Mouse (Mus musculus): ENCODE measurements at regions not wholly inside any gene's neighbourhood (a gene's known extent, or its start where the extent isn't known, plus 50 kb on each side); places are given as distances from the start of the nearest gene placed in this dataset.

DNA sequence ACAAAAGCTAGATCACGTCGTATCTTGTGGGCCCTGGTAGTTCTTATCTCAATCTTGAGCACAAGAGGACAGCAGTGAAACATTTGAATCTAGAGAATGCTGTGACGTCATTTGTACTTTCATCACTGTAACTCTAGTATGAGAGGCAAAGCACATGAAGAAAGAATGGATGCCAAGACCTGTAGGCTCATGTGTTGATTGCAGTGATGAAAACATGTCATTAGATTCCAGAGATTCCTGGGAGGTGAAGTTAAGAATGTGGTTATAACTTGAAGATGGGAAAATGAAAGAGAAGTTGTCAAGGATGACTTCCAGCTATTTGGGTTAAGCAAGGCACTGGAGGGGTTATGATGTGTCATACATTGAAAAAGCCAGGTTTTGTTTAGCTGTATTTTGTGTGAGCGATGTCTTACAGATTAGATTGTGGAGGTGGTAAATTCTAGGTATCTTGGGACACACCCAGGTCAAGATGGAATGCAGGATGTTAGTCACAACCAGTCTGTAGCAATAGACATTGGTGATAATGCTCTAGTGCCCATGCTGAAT, 221.7 kb downstream of the Nr2f2 start:
- Histone ChIP-seq H3K9ac (replicated peaks; ENCODE audit: low read depth, low read length) (no peak overlapping the region), H3K4me1 (replicated peaks; ENCODE audit: control insufficient read depth, insufficient read depth, low read length) (no peaks in the 10 kb centered on the region), H3K27ac (ENCODE audit: low read length) (no peak overlapping the region), H3K4me3 (replicated peaks; ENCODE audit: low read length) (no peak overlapping the region), H3K9me3 (ENCODE audit: control insufficient read depth, low read length) (no peaks in the 10 kb centered on the region), H3K4me2 (ENCODE audit: low read length) (no peak overlapping the region), H3K36me3 (ENCODE audit: control insufficient read depth, insufficient read depth) (no peaks in the 10 kb centered on the region), H3K27me3 (replicated peaks; ENCODE audit: control insufficient read depth, insufficient read depth, low read length) (0 out of 2 replicates have a peak, but pooled peaks cover 3% of the 10 kb centered on the region)
- 90% methylated on average over 4 of the region's 4 CpGs for WGBS
- ATAC-seq: no peak

DNA sequence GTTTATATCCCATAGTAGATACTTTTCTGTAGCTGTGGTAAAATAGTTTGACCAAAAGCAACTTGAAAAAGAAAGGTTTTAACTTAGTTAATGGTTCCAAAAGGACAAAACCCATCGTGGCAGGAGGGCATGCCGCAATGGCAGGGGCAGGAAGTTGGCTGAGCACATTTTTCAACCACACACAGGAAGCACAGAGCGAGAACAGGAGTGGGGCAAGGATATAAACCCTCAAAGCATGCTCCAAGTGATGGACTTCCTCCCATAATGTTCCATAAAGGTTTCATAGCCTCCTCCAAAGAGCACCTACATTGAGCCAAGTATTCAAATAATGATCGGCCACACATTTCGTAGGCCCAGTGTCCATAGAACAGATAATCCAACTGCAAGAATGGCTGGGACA, 229.7 kb downstream of the Nr2f2 start:
- Histone ChIP-seq H3K27me3 (replicated peaks; ENCODE audit: control insufficient read depth, insufficient read depth, low read length) (no peaks in the 10 kb centered on the region), H3K4me1 (replicated peaks; ENCODE audit: control insufficient read depth, insufficient read depth, low read length) (no peaks in the 10 kb centered on the region), H3K36me3 (ENCODE audit: control insufficient read depth, insufficient read depth) (no peaks in the 10 kb centered on the region), H3K9me3 (ENCODE audit: control insufficient read depth, low read length) (no peaks in the 10 kb centered on the region), H3K4me2 (ENCODE audit: low read length) (no peak overlapping the region), H3K4me3 (replicated peaks; ENCODE audit: low read length) (no peak overlapping the region), H3K27ac (ENCODE audit: low read length) (no peak overlapping the region), H3K9ac (replicated peaks; ENCODE audit: low read depth, low read length) (no peak overlapping the region)
- ATAC-seq: no peak
- 91% methylated on average over 5 of the region's 5 CpGs for WGBS

DNA sequence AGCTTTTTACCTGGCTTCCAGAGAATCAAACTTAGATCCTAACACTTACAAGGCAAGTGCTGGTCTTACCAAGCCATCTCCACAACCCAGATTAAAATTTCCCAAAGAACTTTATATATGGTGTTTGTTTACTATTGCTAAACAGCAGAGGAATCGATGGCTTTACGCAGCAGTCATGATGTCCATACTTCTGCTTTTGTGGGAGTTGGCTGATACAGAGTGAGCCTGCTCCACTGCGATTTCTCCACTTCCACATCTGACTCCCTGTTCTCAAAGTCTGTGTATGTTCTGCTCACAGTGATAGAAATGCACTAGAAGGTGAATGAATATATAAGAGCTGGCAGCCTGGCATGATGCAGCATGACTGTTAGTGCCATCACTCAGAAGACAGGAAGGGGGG, 231.1 kb downstream of the Nr2f2 start:
- Histone ChIP-seq H3K9ac (replicated peaks; ENCODE audit: low read depth, low read length) (no peak overlapping the region), H3K4me2 (ENCODE audit: low read length) (no peak overlapping the region), H3K4me3 (replicated peaks; ENCODE audit: low read length) (no peak overlapping the region), H3K27me3 (replicated peaks; ENCODE audit: control insufficient read depth, insufficient read depth, low read length) (no peaks in the 10 kb centered on the region), H3K36me3 (ENCODE audit: control insufficient read depth, insufficient read depth) (no peaks in the 10 kb centered on the region), H3K4me1 (replicated peaks; ENCODE audit: control insufficient read depth, insufficient read depth, low read length) (no peaks in the 10 kb centered on the region; the same call in 1 of the 2 replicates), H3K27ac (ENCODE audit: low read length) (no peak overlapping the region), H3K9me3 (ENCODE audit: control insufficient read depth, low read length) (no peaks in the 10 kb centered on the region)
- WGBS: 93% methylated on average over 3 of the region's 3 CpGs
- ATAC-seq: no peak

DNA sequence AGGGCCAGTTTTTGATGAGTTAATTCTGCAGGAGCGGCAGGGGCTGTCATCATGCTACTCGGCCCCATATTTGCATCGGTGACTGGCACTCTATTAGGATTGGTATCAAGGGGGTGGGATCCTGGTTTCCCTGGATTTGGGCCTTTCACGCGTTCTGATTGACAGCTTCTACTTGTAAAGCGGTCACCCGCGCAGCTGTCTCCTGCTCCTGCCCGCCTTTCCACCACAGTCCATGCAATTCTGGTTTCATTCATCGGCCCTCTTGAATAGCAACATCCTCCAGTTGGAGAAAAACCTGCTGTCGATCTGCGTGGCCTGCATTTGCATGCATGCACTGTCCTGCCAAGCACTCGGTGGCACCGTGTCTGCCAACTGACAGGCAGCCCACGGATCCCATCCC, 236.6 kb downstream of the Nr2f2 start:
- Histone ChIP-seq H3K4me3 (replicated peaks; ENCODE audit: low read length) (no peak overlapping the region), H3K36me3 (ENCODE audit: control insufficient read depth, insufficient read depth) (no peaks in the 10 kb centered on the region), H3K4me2 (ENCODE audit: low read length) (peak overlapping the region; percentile 13; the same call in 1 of the 2 replicates), H3K4me1 (replicated peaks; ENCODE audit: control insufficient read depth, insufficient read depth, low read length) (peaks cover 8% of the 10 kb centered on the region), H3K9ac (replicated peaks; ENCODE audit: low read depth, low read length) (no peak overlapping the region), H3K9me3 (ENCODE audit: control insufficient read depth, low read length) (no peaks in the 10 kb centered on the region), H3K27ac (ENCODE audit: low read length) (no peak overlapping the region), H3K27me3 (replicated peaks; ENCODE audit: control insufficient read depth, insufficient read depth, low read length) (no peaks in the 10 kb centered on the region)
- 13% methylated on average over 15 of the region's 15 CpGs for WGBS
- peak; percentile 96 for ATAC-seq

DNA sequence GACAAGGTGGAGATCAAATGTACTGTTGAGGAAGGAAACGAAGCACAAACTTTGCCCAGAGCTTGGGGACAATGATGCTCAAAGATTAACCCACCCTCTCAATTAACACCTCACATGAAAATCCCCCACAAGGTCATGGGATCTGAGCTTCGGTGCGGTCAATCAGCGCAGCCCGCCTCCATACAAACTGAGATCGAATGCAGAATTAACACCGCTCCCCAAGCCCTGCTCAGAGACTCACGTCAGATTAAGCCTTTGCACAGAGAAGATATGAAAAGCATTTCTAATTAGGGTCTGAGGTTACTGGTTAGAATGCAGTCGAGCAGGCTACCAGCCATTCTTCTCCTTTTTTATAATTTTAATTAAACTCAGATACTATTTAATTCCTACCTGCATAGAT, 243.7 kb downstream of the Nr2f2 start:
- no peak overlapping the region for H3K4me2 ChIP-seq (ENCODE audit: low read length)
- H3K9me3 ChIP-seq (ENCODE audit: control insufficient read depth, low read length): no peaks in the 10 kb centered on the region
- H3K9ac ChIP-seq (replicated peaks; ENCODE audit: low read depth, low read length): no peak overlapping the region
- H3K27ac ChIP-seq (ENCODE audit: low read length): no peak overlapping the region
- H3K4me3 ChIP-seq (replicated peaks; ENCODE audit: low read length): no peak overlapping the region
- H3K4me1 ChIP-seq (replicated peaks; ENCODE audit: control insufficient read depth, insufficient read depth, low read length): peaks cover 17% of the 10 kb centered on the region
- no peaks in the 10 kb centered on the region for H3K36me3 ChIP-seq (ENCODE audit: control insufficient read depth, insufficient read depth)
- peaks cover 8% of the 10 kb centered on the region; the same call in 1 of the 2 replicates for H3K27me3 ChIP-seq (replicated peaks; ENCODE audit: control insufficient read depth, insufficient read depth, low read length)
- no peak for ATAC-seq
- 18% methylated on average over 9 of the region's 9 CpGs for WGBS

DNA sequence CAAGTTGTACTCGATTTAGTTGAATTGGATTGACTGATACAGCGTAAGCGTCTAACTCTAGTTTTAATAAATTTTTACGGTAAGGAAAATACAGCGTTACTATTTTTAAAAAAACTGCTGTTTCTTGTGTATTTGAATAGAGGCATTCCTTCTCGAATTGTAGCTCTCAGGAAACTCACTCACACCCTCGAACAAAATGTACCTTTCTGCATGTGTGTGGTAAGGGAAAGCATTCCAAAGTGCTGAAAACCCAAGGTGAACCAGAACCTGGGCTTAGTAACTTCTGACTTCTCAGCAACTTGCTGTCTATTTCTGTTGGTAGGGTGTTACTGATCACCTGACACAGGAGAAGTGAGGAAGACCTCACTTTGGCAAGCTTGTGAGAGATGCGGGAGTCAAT, 247.0 kb downstream of the Nr2f2 start:
- no peaks in the 10 kb centered on the region for H3K9me3 ChIP-seq (ENCODE audit: control insufficient read depth, low read length)
- no peak for ATAC-seq
- no peak overlapping the region; the same call in 1 of the 2 replicates for H3K27ac ChIP-seq (ENCODE audit: low read length)
- WGBS: 62% methylated on average over 8 of the region's 8 CpGs
- no peak overlapping the region for H3K4me2 ChIP-seq (ENCODE audit: low read length)
- no peak overlapping the region for H3K9ac ChIP-seq (replicated peaks; ENCODE audit: low read depth, low read length)
- H3K27me3 ChIP-seq (replicated peaks; ENCODE audit: control insufficient read depth, insufficient read depth, low read length): peaks cover 8% of the 10 kb centered on the region; the same call in 1 of the 2 replicates
- peaks cover 17% of the 10 kb centered on the region for H3K4me1 ChIP-seq (replicated peaks; ENCODE audit: control insufficient read depth, insufficient read depth, low read length)
- H3K36me3 ChIP-seq (ENCODE audit: control insufficient read depth, insufficient read depth): no peaks in the 10 kb centered on the region
- no peak overlapping the region for H3K4me3 ChIP-seq (replicated peaks; ENCODE audit: low read length)

DNA sequence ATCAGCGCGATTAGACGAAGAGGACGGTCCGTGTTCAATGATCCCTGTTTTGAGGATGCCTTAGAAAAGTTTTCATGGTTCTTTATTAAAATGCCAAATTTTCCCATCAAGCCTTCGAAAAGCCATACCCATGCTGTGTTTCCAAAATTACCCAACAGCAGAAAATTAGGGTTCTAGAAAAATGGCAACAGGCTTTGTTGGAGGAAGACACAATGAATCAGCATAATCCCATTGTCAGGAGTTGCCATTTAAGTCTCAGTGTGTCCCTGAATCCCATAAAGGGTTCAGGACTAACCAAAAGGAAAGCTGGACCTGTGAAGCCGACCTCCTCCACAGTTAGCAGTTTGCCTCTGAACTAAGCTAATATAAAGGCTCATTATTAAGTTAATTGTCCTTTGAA, 247.6 kb downstream of the Nr2f2 start:
- Histone ChIP-seq H3K4me3 (replicated peaks; ENCODE audit: low read length) (peak overlapping the region; percentile 44), H3K9ac (replicated peaks; ENCODE audit: low read depth, low read length) (peak overlapping the region; percentile 58), H3K4me2 (ENCODE audit: low read length) (peak overlapping the region; percentile 92), H3K27ac (ENCODE audit: low read length) (peak overlapping the region; percentile 86), H3K27me3 (replicated peaks; ENCODE audit: control insufficient read depth, insufficient read depth, low read length) (peaks cover 8% of the 10 kb centered on the region; the same call in 1 of the 2 replicates), H3K36me3 (ENCODE audit: control insufficient read depth, insufficient read depth) (no peaks in the 10 kb centered on the region), H3K9me3 (ENCODE audit: control insufficient read depth, low read length) (no peaks in the 10 kb centered on the region), H3K4me1 (replicated peaks; ENCODE audit: control insufficient read depth, insufficient read depth, low read length) (peaks cover 17% of the 10 kb centered on the region)
- WGBS: 3% methylated on average over 7 of the region's 7 CpGs
- no peak for ATAC-seq

DNA sequence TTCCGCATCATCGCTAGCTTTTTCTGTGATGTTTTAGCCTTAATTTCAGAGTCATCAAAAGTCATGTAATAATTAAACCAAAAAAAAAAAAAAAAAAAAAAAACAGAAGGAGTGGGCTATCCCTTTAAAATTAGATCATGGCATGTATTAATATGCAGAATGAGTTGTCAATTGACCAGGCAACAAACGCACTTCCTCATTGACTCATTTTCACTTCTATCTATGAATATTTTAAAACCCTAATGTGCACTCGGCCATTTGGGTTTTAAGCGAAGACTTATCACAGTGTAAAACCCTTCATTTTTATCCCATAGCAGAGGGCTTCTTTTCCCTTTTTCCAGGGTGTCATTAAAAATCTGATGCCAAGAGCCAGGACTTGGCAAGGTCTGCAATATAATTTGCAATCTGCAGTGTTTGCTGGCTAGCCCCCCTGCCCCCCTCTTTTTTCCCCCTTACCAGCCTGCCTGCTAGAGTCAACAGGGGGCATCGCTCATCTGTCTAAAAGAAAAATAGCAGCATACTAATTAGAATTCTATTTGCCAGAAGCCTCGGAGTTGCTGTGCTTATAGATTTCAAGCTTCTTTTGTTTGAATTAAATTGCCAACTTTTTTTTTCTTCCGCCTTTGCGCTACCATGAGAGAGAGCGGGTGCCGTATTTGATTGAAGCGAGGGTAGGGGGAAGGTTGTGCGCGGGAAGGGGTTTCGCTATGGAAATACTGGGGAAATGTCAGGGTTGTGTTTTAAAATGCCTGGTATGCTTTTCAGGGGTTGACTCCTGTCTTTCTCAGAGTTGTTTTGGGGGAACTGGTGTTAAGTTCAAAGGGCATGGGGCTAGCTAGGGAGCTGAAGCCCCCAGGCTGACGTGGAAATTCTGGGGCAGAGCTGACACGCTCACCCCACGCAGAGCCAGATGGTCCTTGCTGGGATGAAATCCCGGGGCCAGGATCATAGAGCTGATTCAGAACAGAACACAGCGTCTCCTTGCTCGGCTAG, 248.3 kb downstream of the Nr2f2 start:
- H3K9me3 ChIP-seq (ENCODE audit: control insufficient read depth, low read length): no peaks in the 10 kb centered on the region
- ATAC-seq: peak; percentile 88
- H3K4me1 ChIP-seq (replicated peaks; ENCODE audit: control insufficient read depth, insufficient read depth, low read length): peaks cover 17% of the 10 kb centered on the region
- peak overlapping the region; percentile 86 for H3K27ac ChIP-seq (ENCODE audit: low read length)
- peaks cover 4% of the 10 kb centered on the region; the same call in 1 of the 2 replicates for H3K27me3 ChIP-seq (replicated peaks; ENCODE audit: control insufficient read depth, insufficient read depth, low read length)
- peak overlapping the region; percentile 58 for H3K9ac ChIP-seq (replicated peaks; ENCODE audit: low read depth, low read length)
- H3K4me2 ChIP-seq (ENCODE audit: low read length): peak overlapping the region; percentile 92
- no peaks in the 10 kb centered on the region for H3K36me3 ChIP-seq (ENCODE audit: control insufficient read depth, insufficient read depth)
- H3K4me3 ChIP-seq (replicated peaks; ENCODE audit: low read length): peak overlapping the region; percentile 44
- 3% methylated on average over 21 of the region's 21 CpGs for WGBS

DNA sequence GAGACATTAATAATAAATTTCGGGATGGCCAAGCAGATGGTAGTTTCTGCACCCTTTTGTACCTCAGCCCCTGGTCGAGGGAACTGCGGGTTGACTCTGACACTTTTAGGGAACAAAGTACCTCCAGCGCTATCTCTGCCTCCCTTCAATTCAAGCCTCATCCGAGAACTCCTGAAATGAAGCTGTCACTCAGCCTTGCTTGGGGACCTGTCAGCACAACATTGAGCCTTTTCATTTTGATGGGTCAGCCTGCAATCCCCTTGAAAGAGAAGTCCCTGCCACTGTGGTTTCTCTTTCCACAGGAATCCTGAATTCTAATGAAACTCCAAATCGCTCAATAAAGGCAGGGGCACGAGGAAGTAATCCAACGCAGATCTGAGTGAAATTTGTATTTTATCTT, 257.5 kb downstream of the Nr2f2 start:
- peak overlapping the region; percentile 14 for H3K27ac ChIP-seq (ENCODE audit: low read length)
- no peaks in the 10 kb centered on the region for H3K27me3 ChIP-seq (replicated peaks; ENCODE audit: control insufficient read depth, insufficient read depth, low read length)
- no peaks in the 10 kb centered on the region for H3K36me3 ChIP-seq (ENCODE audit: control insufficient read depth, insufficient read depth)
- H3K9me3 ChIP-seq (ENCODE audit: control insufficient read depth, low read length): no peaks in the 10 kb centered on the region
- ATAC-seq: no peak
- H3K4me1 ChIP-seq (replicated peaks; ENCODE audit: control insufficient read depth, insufficient read depth, low read length): peaks cover 19% of the 10 kb centered on the region
- H3K4me2 ChIP-seq (ENCODE audit: low read length): peak overlapping the region; percentile 11
- H3K9ac ChIP-seq (replicated peaks; ENCODE audit: low read depth, low read length): no peak overlapping the region
- 18% methylated on average over 8 of the region's 8 CpGs for WGBS
- H3K4me3 ChIP-seq (replicated peaks; ENCODE audit: low read length): no peak overlapping the region
